Mouse (Mus musculus) embryonic facial prominence, embryonic 12.5 days (tissue): ENCODE results near the gene Erc2. TPM values are rescaled to one million over a fixed set of nuclear protein-coding genes. Genes with fewer than 3 reads are reported as not detected.
A peak's percentile ranks its signal among the peaks of the same experiment; 100 is the strongest.

ENCODE experiments used
- ATAC-seq: fragments of 200-750 bp; cut with Nextera tagmentation; 2 replicates; pipeline ENCODE4 v1.8.0; 2017; ENCODE audit not compliant: insufficient number of reproducible peaks, insufficient read depth, low FRiP score, low TSS enrichment
- H3K27ac ChIP-seq: fragments of 300-500 bp; sonication (generic); 2 replicates; pipeline ENCODE4 v1.5.1; 2016; ENCODE audit warnings: mild to moderate bottlenecking
- H3K27me3 ChIP-seq: fragments of 300-500 bp; sonication (generic); 2 replicates; pipeline ENCODE4 v1.6.1; 2016; ENCODE audit warnings: mild to moderate bottlenecking, moderate library complexity
- H3K36me3 ChIP-seq: fragments of 300-500 bp; sonication (generic); 2 replicates; pipeline ENCODE4 v1.6.1; 2016; ENCODE audit warnings: mild to moderate bottlenecking
- H3K4me1 ChIP-seq: fragments of 300-500 bp; sonication (generic); 2 replicates; pipeline ENCODE4 v1.6.1; 2016
- H3K4me2 ChIP-seq: fragments of 300-500 bp; sonication (generic); replicated peaks from 2 replicates; pipeline ENCODE4 v1.6.1; 2016; ENCODE audit warnings: mild to moderate bottlenecking, moderate library complexity
- H3K4me3 ChIP-seq: fragments of 300-500 bp; sonication (generic); 2 replicates; pipeline ENCODE4 v1.5.1; 2016; ENCODE audit warnings: mild to moderate bottlenecking
- H3K9ac ChIP-seq: fragments of 300-500 bp; sonication (generic); 2 replicates; pipeline ENCODE4 v1.6.1; 2016; ENCODE audit warnings: mild to moderate bottlenecking, moderate library complexity
- H3K9me3 ChIP-seq: fragments of 300-500 bp; sonication (generic); 2 replicates; pipeline ENCODE4 v1.6.1; 2016; ENCODE audit warnings: mild to moderate bottlenecking, moderate library complexity
- WGBS: fragments of 180-500 bp; shearing (Covaris S2); methylation state at CpG from one replicate; pipeline ENCODE4 v1.1.7; 2016; 5-methylcytosine and 5-hydroxymethylcytosine counted together
- polyA plus RNA-seq: library from polyadenylated mRNA; unstranded; fragments of >200 nt; fragmentation: Nextera tagmentation; extraction: Ambion mirVana; gene quantifications from 2 replicates; pipeline ENCODE4 v1.2.1, GENCODE M21; 2016

Gene Erc2
- polyA plus RNA-seq, 1 experiment from 2014 or later: 12.0 TPM

DNA sequence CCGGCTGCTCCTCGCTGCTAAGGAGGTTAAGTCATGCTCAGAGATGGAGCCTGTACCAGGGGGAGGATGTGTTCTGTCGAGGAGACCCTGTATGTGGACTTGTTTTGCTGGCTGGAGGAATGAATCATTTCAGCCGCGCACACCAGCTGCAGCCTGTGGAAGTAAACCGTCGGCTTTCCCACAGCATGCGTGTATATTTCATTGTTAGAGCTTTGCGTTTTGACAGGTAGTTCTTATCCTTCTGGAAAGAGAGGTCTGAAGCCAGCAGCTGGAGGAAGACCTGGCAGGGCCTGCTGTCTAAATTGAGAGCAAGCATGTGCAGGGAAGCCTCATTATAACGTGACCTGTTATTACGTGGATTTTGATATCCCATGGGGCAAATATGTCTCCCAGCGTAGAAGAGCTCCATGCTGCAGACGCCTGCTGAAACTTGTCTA lies 788.6 kb downstream of the Erc2 start:
- ATAC-seq: no peak
- H3K4me3 ChIP-seq: no peak overlapping the region
- no peak overlapping the region for H3K27ac ChIP-seq
- no peak overlapping the region for H3K9ac ChIP-seq
- WGBS: 51% methylated on average over 13 of the region's 13 CpGs
- no peaks in the 10 kb centered on the region for H3K27me3 ChIP-seq
- peaks cover 21% of the 10 kb centered on the region; the same call in 1 of the 2 replicates for H3K4me1 ChIP-seq
- no peaks in the 10 kb centered on the region for H3K36me3 ChIP-seq
- no peaks in the 10 kb centered on the region for H3K9me3 ChIP-seq
- H3K4me2 ChIP-seq: no peak overlapping the region

DNA sequence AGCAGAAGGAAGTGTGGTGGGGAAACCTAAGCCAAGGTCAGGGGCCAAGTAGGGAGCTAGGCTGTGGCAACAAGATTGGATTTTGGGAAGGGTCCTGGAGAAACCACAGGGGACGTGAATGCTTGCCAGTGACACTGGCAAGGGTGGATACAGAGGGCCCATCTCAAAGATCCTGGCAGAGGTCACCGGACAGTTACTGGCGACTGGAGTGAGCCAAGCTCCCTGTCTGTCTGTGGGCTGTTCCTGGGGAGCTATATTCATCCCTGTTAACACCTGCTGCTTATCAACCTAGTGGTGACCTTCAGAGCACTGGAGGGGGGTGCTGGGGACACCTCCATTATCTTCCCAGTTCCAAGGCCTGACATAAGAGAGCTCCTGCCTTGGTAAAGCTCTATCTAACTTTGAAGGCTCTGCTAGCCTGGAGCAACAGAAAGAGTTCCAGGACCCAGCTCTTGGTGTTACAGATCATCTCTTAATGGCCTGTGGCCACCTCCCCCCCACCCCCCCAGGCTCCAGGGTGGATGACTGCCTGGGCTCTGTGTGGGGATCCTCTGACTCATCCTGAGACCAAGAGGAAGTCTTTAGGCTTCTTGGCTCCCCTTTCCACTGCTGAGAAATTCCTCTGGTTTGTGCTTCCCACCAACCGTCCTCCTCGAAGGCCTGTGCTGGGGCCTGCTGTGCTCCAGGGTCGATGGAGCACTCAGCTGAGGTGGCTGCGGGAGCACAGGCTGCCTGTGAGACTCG lies 790.2 kb downstream of the Erc2 start:
- no peak overlapping the region for H3K4me3 ChIP-seq
- no peak overlapping the region for H3K27ac ChIP-seq
- H3K4me2 ChIP-seq: no peak overlapping the region
- H3K36me3 ChIP-seq: no peaks in the 10 kb centered on the region
- 65% methylated on average over 8 of the region's 8 CpGs for whole genome bisulfite sequencing
- no peaks in the 10 kb centered on the region for H3K9me3 ChIP-seq
- no peaks in the 10 kb centered on the region for H3K27me3 ChIP-seq
- no peak overlapping the region for H3K9ac ChIP-seq
- ATAC-seq: no peak
- H3K4me1 ChIP-seq: peaks cover 30% of the 10 kb centered on the region; the same call in 1 of the 2 replicates

DNA sequence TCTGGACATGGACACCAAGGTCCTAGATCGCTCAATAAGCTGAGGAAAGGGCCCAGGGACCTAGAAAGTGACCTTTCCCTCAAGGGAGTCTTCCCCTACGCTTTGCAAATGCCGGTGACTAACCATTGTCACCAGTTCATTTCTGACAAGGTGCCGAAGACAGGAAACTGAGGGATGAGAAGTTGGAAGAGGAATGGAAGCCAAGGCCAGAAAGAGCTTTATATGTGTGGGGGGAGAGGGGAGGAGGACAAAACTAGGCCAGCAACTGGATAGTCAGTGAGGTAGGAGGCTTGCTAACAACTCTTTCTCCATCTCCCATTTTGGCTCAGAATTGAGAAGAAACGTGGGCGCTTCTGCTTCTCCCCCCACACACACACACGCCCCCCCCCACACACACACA lies 791.3 kb downstream of the Erc2 start:
- Histone ChIP-seq H3K4me1 (peaks cover 35% of the 10 kb centered on the region; the same call in 1 of the 2 replicates), H3K4me2 (no peak overlapping the region), H3K36me3 (no peaks in the 10 kb centered on the region), H3K27me3 (no peaks in the 10 kb centered on the region), H3K9me3 (no peaks in the 10 kb centered on the region), H3K4me3 (no peak overlapping the region), H3K9ac (no peak overlapping the region), H3K27ac (no peak overlapping the region)
- 81% methylated on average over 6 of the region's 7 CpGs for whole genome bisulfite sequencing
- no peak for ATAC-seq

DNA sequence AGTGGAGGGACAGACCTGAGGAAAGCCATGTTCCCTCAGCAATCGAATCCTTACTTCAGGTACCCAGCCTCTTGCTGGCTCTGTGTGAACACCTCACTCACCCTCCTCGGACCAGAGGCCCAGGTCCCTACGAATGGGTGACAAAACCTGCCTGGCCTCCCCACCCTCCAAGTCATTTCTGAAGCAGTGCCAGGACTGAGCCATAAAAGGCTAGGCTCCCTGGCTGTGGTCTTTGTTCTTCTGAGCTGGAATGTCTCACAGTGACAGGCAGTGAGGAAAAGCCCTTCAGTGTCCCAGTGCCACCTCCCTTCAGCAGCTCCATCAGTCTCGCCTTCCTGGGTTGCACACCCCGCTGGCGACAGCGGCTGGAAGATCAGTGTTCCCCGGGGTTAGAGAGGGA lies 794.8 kb downstream of the Erc2 start:
- Histone ChIP-seq H3K27me3 (no peaks in the 10 kb centered on the region), H3K4me1 (peaks cover 33% of the 10 kb centered on the region; the same call in 1 of the 2 replicates)

DNA sequence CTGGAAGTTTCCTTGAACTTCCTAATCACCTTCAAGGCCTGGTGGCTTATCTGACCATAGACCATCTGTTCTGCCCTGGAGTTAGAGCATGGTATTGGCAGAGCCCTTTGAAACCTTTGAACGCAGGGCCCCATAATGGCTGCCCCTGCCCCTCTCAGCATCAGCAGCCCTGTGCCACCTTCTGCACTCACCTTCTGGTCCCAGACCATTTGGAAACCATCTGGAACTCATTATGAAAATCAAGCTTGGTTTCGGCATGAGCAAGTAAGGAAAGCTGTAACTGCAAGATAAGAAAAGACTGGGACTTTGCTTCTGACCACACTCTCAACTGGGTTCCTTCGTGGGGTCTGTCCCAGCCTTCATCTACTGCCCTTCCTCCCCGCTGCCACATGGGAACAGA lies 796.3 kb downstream of the Erc2 start:
- ATAC-seq: no peak
- Histone ChIP-seq H3K27me3 (no peaks in the 10 kb centered on the region), H3K9ac (no peak overlapping the region), H3K4me3 (no peak overlapping the region), H3K9me3 (no peaks in the 10 kb centered on the region), H3K36me3 (no peaks in the 10 kb centered on the region), H3K4me2 (0 out of 2 replicates have a peak overlapping the region, but pooled peaks have one; percentile 3), H3K27ac (0 out of 2 replicates have a peak overlapping the region, but pooled peaks have one; percentile 51), H3K4me1 (peaks cover 23% of the 10 kb centered on the region; the same call in 1 of the 2 replicates)
- 32% methylated on average over 4 of the region's 4 CpGs for WGBS

More for the DNA sequence above, 794.8 kb downstream of the Erc2 start:
- no peak overlapping the region for H3K27ac ChIP-seq
- no peak overlapping the region for H3K9ac ChIP-seq
- ATAC-seq: no peak
- H3K4me3 ChIP-seq: no peak overlapping the region
- 30% methylated on average over 8 of the region's 8 CpGs for WGBS
- H3K36me3 ChIP-seq: no peaks in the 10 kb centered on the region
- no peak overlapping the region for H3K4me2 ChIP-seq
- no peaks in the 10 kb centered on the region for H3K9me3 ChIP-seq

DNA sequence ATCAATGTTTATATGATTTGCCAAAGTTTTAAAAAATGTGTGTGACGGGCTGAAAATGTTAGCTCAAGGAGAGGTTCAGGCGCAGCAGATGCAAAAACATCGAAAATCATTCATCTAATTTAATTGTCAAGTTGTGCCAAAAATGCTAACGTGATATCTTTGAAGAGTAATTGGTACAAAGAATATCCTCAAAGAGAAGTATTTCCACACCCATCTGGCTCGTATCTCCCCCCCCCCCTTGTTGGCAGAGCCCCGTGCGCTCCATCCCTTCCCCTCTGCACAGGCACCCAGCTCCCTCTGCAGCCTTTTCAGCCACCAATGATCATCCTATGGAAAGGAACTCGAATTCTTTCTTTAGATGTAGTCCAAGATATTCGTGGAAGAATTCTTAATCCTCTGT lies 797.0 kb downstream of the Erc2 start:
- Histone ChIP-seq H3K4me2 (no peak overlapping the region), H3K27ac (0 out of 2 replicates have a peak overlapping the region, but pooled peaks have one; percentile 17), H3K27me3 (no peaks in the 10 kb centered on the region), H3K9me3 (no peaks in the 10 kb centered on the region), H3K4me1 (peaks cover 23% of the 10 kb centered on the region; the same call in 1 of the 2 replicates), H3K4me3 (no peak overlapping the region), H3K9ac (no peak overlapping the region), H3K36me3 (no peaks in the 10 kb centered on the region)
- ATAC-seq: no peak
- 47% methylated on average over 9 of the region's 9 CpGs for WGBS

DNA sequence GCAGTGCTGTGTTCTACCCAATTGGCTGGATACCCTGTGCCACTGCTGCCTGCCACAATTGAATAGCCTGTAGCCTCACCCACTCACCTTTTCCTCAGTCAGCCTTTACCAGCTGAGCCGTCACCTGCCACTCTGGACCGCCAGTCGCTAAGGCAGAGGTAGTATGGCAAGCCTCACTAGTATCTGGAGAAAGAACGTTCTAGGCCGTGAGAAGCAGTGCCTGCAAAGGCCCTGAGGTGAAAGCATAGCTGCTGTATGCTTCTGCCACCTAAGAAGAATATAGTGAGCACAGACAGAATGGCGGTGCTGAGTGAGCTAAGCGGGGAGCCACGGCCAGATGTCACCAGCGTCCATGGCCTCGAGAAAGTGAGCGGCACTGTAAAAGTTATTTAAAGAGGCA lies 798.4 kb downstream of the Erc2 start:
- no peak for ATAC-seq
- Histone ChIP-seq H3K27ac (no peak overlapping the region), H3K27me3 (no peaks in the 10 kb centered on the region), H3K4me3 (no peak overlapping the region), H3K4me2 (no peak overlapping the region), H3K4me1 (peaks cover 23% of the 10 kb centered on the region; the same call in 1 of the 2 replicates), H3K9ac (no peak overlapping the region), H3K9me3 (no peaks in the 10 kb centered on the region), H3K36me3 (no peaks in the 10 kb centered on the region)
- WGBS: 89% methylated on average over 11 of the region's 11 CpGs

DNA sequence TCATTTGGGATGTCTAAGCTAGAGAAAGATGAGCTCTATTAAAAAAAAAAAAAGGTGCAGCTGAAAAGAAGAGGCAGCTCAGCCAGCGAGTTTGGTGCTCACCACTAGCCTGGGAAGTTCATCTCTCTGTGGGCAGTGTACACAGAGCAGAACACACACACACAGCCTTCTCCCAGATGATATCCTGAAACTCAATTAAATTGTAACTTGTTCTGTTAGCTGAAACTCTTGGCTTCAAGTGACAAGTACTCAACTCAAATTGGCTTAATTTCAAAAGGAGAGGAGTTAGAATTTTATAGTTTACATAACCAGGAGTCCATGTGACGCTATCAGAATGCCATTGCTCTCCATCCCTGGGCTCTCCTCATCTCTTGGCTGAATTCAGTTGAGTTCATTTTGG lies 804.4 kb downstream of the Erc2 start:
- Histone ChIP-seq H3K27me3 (no peaks in the 10 kb centered on the region), H3K4me3 (no peak overlapping the region), H3K4me1 (0 out of 2 replicates have a peak, but pooled peaks cover 4% of the 10 kb centered on the region), H3K36me3 (no peaks in the 10 kb centered on the region), H3K4me2 (no peak overlapping the region), H3K9ac (no peak overlapping the region), H3K27ac (no peak overlapping the region), H3K9me3 (no peaks in the 10 kb centered on the region)
- 68% methylated on average over 2 of the region's 2 CpGs for WGBS
- ATAC-seq: no peak

DNA sequence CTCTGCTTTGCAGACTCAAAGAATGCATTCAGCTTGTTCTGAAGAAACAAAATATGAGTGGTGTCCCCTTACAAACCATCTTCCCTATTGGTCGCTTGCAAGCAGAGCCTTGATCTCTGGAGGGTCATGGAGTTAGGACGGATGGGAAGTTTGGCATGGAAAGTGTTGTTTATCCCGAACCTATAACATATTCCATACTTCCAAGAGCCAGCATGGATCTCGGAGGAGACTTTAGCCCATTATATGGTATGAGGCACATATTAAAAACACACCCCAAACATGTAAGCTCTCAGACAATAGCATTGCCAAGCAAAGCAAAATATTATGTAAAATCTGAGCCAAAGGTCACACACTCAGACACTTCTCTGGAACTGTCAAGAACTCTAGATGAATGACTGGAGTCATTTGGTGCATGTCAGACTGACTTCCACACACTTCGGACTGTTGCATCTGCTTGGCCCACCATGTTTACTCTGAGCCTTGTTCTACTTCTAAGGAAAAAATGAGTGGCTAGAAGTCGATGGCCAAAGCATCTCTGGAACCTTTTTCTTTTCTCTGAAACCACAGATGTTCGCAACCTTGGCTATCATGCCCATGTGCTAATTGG lies 809.6 kb downstream of the Erc2 start:
- Histone ChIP-seq H3K36me3 (no peaks in the 10 kb centered on the region), H3K27me3 (no peaks in the 10 kb centered on the region), H3K9me3 (no peaks in the 10 kb centered on the region), H3K4me2 (no peak overlapping the region), H3K27ac (no peak overlapping the region), H3K9ac (no peak overlapping the region), H3K4me1 (peaks cover 11% of the 10 kb centered on the region), H3K4me3 (no peak overlapping the region)
- 69% methylated on average over 7 of the region's 7 CpGs for WGBS
- no peak for ATAC-seq

DNA sequence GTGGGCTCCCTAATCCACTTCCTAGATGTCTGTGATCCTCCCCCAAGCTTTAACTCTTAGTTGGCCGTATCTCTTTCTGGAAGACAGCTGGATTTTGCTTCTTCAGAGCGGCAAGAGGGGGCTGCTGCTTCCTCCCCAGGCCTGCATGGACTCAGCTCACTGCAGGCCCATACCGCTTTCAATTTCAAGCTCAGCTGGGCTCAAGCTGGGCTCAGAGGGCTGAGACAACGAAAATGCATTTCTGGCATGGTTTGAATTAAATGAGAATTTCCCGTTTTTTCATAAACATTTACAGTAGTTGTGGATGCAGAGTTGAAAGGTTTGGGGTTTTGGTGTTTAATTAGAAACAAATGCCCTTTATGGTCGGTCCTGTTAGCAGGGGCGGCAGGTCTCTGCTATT lies 812.8 kb downstream of the Erc2 start:
- Histone ChIP-seq H3K4me1 (peaks cover 23% of the 10 kb centered on the region), H3K9ac (no peak overlapping the region), H3K4me3 (no peak overlapping the region), H3K27ac (peak overlapping the region; percentile 60), H3K36me3 (no peaks in the 10 kb centered on the region), H3K4me2 (no peak overlapping the region), H3K9me3 (no peaks in the 10 kb centered on the region), H3K27me3 (no peaks in the 10 kb centered on the region)
- ATAC-seq: no peak
- WGBS: 33% methylated on average over 7 of the region's 7 CpGs

DNA sequence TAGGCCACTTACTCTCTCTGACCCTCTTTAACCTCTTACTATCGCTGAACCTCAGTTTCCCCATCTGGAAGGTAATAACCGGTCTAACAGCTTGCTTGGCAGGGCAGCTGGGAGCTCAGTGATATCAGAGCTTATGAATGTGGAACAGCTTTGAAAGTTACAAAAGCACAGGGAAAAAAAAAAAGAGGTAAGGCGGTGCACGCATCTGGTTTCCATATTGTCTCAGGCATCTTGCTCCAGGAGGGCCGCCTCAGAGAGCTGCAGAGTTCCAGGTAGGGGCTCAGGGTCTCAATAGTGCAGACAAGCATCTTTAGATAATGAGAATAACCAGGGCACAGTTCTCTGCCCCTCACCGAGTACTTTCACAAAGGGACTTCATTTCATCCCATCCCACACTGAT lies 816.9 kb downstream of the Erc2 start:
- no peak for ATAC-seq
- H3K4me2 ChIP-seq: no peak overlapping the region
- H3K4me1 ChIP-seq: peaks cover 36% of the 10 kb centered on the region
- H3K36me3 ChIP-seq: no peaks in the 10 kb centered on the region
- H3K4me3 ChIP-seq: no peak overlapping the region
- H3K9ac ChIP-seq: no peak overlapping the region
- H3K27ac ChIP-seq: no peak overlapping the region
- 0 out of 2 replicates have a peak, but pooled peaks cover 5% of the 10 kb centered on the region for H3K27me3 ChIP-seq
- H3K9me3 ChIP-seq: no peaks in the 10 kb centered on the region
- WGBS: 44% methylated on average over 6 of the region's 6 CpGs
